Comparison of ENCODE assay signal across 10 mouse cellular contexts in the genomic region with DNA sequence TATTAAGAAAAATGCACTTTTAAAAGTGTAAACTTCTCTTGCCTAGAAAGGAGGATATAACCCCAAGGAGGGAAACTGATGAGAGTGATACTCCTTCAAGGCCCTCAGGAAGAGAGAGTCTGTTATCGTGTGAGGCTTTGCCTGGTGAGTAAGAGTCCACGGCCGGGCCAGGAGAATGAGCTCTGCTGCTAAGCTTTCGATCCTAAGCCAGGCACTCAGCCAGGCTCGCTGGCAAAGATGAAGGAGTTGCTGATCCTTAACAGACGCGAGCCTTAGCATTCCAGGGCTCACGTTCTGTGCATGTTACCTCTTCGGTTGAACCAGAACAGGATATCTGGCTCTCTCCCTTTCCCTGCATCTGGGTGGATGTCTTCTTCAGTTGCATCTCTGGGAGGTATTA. TPM values are rescaled to one million over a fixed set of nuclear protein-coding genes. Genes with fewer than 3 reads are reported as not detected.
DNase-seq lines count a peak whose midpoint lies in the region; ATAC-seq lines count a peak whose summit lies in the region.
"Had no signal": no experiment of that assay in that cellular context is flagged by ENCODE, and none has a peak within 500 bp of the region (broad histone marks: within the 10 kb centered on the region; RNA-seq: fewer than 3 reads in every experiment).

No protein-coding gene starts in this region.

- WGBS in heart, embryonic 10.5 days: 35% methylated on average over 9 of the region's 9 CpGs
- 18% methylated on average over 9 of the region's 9 CpGs for WGBS in heart, embryonic 15.5 days
- 21% methylated on average over 9 of the region's 9 CpGs for WGBS in lung, embryonic 15.5 days
- WGBS in hindbrain, embryonic 14.5 days: 63% methylated on average over 9 of the region's 9 CpGs

- no peak; the same call in 1 of the 2 replicates for ATAC-seq in heart, embryonic 15.5 days (replicated peaks; ENCODE audit: insufficient number of reproducible peaks, insufficient read depth, low FRiP score, low read depth)
- ATAC-seq in lung, embryonic 15.5 days (ENCODE audit: borderline replicate concordance, extremely low read depth, low FRiP score, low TSS enrichment): no peak
- ATAC-seq in hindbrain, embryonic 14.5 days (ENCODE audit: low FRiP score): no peak

- peak; percentile 95 for DNase-seq in heart, adult 11 months
- DNase-seq in heart, embryonic 10.5 days (ENCODE audit: low spot score): no peak
- peak; percentile 58 for DNase-seq in cerebellum, adult 11-12 months
- peak; percentile 68 for DNase-seq in yolk sac, embryonic 10.5 days (ENCODE audit: low spot score)
- no peak for DNase-seq in hindbrain, embryonic 14.5 days (ENCODE audit: low spot score)
- DNase-seq in left cerebral cortex, adult 11 months (ENCODE audit: low spot score): no peak

- no peak overlapping the region for H3K9ac ChIP-seq in heart, embryonic 15.5 days
- H3K9ac ChIP-seq in lung, embryonic 15.5 days: no peak overlapping the region
- H3K9ac ChIP-seq in hindbrain, embryonic 14.5 days: no peak overlapping the region

- no peaks in the 10 kb centered on the region for H3K4me1 ChIP-seq in heart, embryonic 10.5 days
- H3K4me1 ChIP-seq in heart, embryonic 15.5 days (replicated peaks): peaks cover 4% of the 10 kb centered on the region; the same call in 1 of the 2 replicates
- H3K4me1 ChIP-seq in lung, embryonic 15.5 days: peaks cover 16% of the 10 kb centered on the region
- no peaks in the 10 kb centered on the region for H3K4me1 ChIP-seq in hindbrain, embryonic 14.5 days (replicated peaks; ENCODE audit: control insufficient read depth, insufficient read depth, low read length)

- H3K9me3 ChIP-seq in heart, embryonic 10.5 days: no peaks in the 10 kb centered on the region
- H3K9me3 ChIP-seq in heart, embryonic 15.5 days (replicated peaks): no peaks in the 10 kb centered on the region
- no peaks in the 10 kb centered on the region for H3K9me3 ChIP-seq in lung, embryonic 15.5 days
- no peaks in the 10 kb centered on the region for H3K9me3 ChIP-seq in hindbrain, embryonic 14.5 days (ENCODE audit: control insufficient read depth, low read length)

- H3K27me3 ChIP-seq in heart, embryonic 10.5 days (ENCODE audit: insufficient read depth, poor library complexity, severe bottlenecking): peaks cover 12% of the 10 kb centered on the region
- no peaks in the 10 kb centered on the region; the same call in 1 of the 2 replicates for H3K27me3 ChIP-seq in heart, embryonic 15.5 days
- no peaks in the 10 kb centered on the region for H3K27me3 ChIP-seq in lung, embryonic 15.5 days
- no peaks in the 10 kb centered on the region for H3K27me3 ChIP-seq in hindbrain, embryonic 14.5 days (ENCODE audit: control insufficient read depth, insufficient read depth, low read length)
- H3K27me3 ChIP-seq: CH12.LX had no signal

- no peaks in the 10 kb centered on the region for H3K36me3 ChIP-seq in heart, embryonic 10.5 days
- no peaks in the 10 kb centered on the region for H3K36me3 ChIP-seq in heart, embryonic 15.5 days
- no peaks in the 10 kb centered on the region for H3K36me3 ChIP-seq in lung, embryonic 15.5 days
- no peaks in the 10 kb centered on the region for H3K36me3 ChIP-seq in hindbrain, embryonic 14.5 days (replicated peaks; ENCODE audit: control insufficient read depth, insufficient read depth)

- H3K4me3 ChIP-seq in heart, embryonic 10.5 days: no peak overlapping the region
- no peak overlapping the region for H3K4me3 ChIP-seq in heart, embryonic 15.5 days
- H3K4me3 ChIP-seq in lung, embryonic 15.5 days: no peak overlapping the region
- no peak overlapping the region for H3K4me3 ChIP-seq in hindbrain, embryonic 14.5 days (replicated peaks; ENCODE audit: low read length)
- H3K4me3 ChIP-seq: megakaryocyte, embryonic 14.5 days had no signal

- H3K27ac ChIP-seq in heart, embryonic 10.5 days: no peak overlapping the region
- peak overlapping the region; percentile 18; the same call in 1 of the 2 replicates for H3K27ac ChIP-seq in heart, embryonic 15.5 days
- H3K27ac ChIP-seq in lung, embryonic 15.5 days: peak overlapping the region; percentile 58
- no peak overlapping the region for H3K27ac ChIP-seq in hindbrain, embryonic 14.5 days

- no peak overlapping the region for H3K4me2 ChIP-seq in heart, embryonic 15.5 days
- no peak overlapping the region for H3K4me2 ChIP-seq in lung, embryonic 15.5 days
- H3K4me2 ChIP-seq in hindbrain, embryonic 14.5 days (replicated peaks): no peak overlapping the region

RNA-seq across cellular contexts. Expression of gene Gm5148, which starts 11.8 kb away (rescaled TPM):
- polyA plus RNA-seq in heart, embryonic 10.5 days (2016; fragmentation: Nextera tagmentation; extraction: Ambion mirVana): 2.0 and 2.5 TPM in 2 replicates
- 3.0 and 3.2 TPM in 2 replicates for polyA plus RNA-seq in heart, embryonic 15.5 days (2015; fragmentation: Nextera tagmentation; extraction: Ambion mirVana)
- polyA plus RNA-seq in lung, embryonic 15.5 days (2015; fragmentation: Nextera tagmentation; extraction: Ambion mirVana): 4.7 and 5.8 TPM in 2 replicates
- polyA plus RNA-seq in hindbrain, embryonic 14.5 days (2014; fragmentation: Nextera tagmentation; extraction: Ambion mirVana): 13.3 and 17.0 TPM in 2 replicates

Comparison
In these comparisons a context has a peak if more than half of its experiments do, and no peak if none do; other contexts are left out.
1. DNase-seq: peak in heart, adult 11 months (single experiment), cerebellum, adult 11-12 months (single experiment) and yolk sac, embryonic 10.5 days (single experiment); none in heart, embryonic 10.5 days (single experiment), hindbrain, embryonic 14.5 days (single experiment) and left cerebral cortex, adult 11 months (single experiment).
2. H3K27ac ChIP-seq: peak in heart, embryonic 15.5 days (single experiment) and lung, embryonic 15.5 days (single experiment); none in heart, embryonic 10.5 days (single experiment) and hindbrain, embryonic 14.5 days (single experiment).